Mouse (Mus musculus) megakaryocyte, adult 5-6 weeks (primary cell): ENCODE data around the gene Cecr2. TPM values are rescaled to one million over a fixed set of nuclear protein-coding genes. Genes with fewer than 3 reads are reported as not detected.
"Not testable (repeated sequence)": the region's sequence is repeated elsewhere in the genome, so short reads cannot be mapped to it uniquely, and the experiment has no call there.

Source experiments
- ATAC-seq: 2 replicates; pipeline ENCODE4 v1.8.0; 2016; ENCODE audit warnings: mild to moderate bottlenecking, inconsistent platforms; ENCODE audit not compliant: poor library complexity, severe bottlenecking
- total RNA-seq, 2 experiments: library from RNA; stranded (forward) in 1 of 2; stranded (reverse) in 1 of 2; fragments of 153-499, 151-499 nt in 1 of 2; fragments of 221-1000, 200-1000 nt in 1 of 2; gene quantifications; 2 replicates each; pipeline versions ENCODE4 v1.2.3 to v1.2.4; 2015 to 2017

Cecr2 gene
- total RNA-seq (2015) (0.25 and 0.55 TPM in 2 replicates), total RNA-seq (2017) (1.7 and 2.4 TPM in 2 replicates)

DNA sequence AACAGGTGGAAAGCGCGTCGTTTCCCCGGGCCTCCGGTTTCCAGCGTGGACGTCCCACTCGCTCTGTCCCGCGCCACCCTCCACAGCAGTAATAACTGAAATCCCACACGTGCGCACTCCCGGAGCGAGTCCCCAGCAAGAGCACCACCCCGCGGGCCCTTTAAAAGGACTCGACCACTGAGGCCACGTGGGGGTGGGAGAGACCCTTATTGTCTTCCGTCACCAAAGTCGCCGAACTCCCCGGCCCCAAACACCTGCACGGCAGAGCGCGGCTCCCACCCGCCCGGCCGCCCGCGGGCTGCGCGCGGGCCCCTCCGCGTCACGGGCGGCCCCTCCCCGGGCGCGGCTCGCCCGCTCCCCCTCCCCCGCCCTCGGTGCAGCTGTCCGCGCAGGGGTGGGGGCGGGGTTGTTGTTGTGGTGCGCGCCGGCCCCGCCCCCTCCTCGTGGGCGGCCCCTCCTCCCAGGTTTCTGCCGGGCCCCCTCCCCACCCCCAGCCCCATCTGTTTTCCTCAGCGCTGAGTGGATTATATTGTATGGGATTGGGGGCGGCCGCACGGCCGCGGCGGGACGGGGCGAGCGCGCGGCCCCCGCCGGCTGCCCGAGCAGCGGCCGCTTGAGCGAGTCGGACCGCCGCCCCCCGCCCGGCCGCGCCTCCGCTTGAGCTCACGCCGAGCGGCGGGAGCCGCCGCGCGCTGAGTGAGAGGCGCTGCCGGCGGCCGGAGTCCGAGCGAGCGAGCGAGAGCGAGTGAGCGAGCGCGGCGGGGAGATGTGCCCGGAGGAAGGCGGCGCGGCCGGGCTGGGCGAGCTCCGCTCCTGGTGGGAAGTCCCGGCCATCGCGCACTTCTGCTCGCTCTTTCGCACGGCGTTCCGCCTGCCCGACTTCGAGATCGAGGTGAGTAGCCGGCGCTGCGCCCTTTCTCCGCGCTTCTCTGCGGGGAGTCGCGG, at the start of gene Cecr2:
Gene Cecr2 (plus strand): TSS at position 554 of the 945 bp plus-strand sequence.
- ATAC-seq, result peak; percentile 54; the same call in 1 of the 2 replicates

DNA sequence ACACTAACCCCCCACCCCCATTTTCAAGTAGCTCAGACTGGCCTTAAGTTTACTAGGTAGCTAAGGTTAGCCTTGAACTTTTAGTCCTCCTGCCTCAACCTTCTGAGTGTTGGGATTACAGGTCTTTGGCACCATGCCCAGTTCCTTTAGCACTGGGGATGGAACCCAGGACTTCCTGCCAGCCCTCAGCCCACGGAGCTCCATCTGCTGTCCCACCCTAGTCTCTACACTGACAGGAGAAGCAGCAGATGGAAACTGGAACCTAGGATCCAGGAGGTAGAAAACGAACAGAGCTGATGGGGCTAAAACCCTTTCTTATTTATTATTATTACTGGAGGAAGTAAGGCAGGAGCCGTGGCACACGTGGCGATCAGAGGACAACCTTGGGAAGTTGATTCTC, 48.6 kb upstream of the Cecr2 start:
- ATAC-seq, result no peak

DNA sequence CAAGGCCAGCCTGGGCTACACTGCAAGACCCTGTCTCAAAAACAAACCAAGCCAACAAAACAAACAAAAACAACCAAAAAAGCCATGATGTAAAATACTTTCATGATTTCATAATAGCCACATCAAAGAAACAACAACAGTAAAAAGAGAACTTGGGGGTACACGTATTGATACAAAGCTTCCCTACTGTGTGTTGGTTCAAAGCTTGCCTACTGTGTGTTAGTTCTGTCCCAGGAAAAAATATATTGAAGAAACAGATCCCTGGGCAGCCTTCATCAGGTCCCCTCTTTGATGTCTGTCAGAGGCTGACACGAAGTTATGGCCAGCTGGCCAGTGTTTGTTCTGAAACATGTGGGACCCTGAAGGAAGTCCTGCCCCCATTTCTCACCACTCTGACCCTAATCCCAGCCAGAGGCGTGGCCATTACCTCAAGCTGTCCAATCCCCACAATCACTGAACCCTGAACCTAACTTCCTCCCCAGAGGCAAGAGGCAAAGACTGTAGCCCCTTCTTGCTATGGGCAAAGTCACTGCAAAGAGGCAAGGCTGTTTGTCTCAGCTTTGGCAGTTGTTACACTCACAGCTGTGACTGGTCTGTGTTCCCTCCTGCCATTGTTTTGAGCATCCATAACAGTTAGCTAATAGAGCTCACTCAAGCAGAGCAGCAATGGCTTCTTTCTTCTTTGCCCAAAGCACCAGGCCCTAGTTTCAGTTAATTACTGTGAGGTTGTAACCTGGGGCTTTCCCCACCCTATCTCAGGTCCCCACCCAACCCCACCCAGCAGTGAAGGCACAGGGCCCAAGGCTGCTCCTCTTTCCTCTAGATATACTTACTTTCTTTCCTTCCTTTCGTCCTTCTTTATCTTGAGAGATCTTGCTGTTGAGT, 47.4 kb upstream of the Cecr2 start:
- ATAC-seq, result no peak

DNA sequence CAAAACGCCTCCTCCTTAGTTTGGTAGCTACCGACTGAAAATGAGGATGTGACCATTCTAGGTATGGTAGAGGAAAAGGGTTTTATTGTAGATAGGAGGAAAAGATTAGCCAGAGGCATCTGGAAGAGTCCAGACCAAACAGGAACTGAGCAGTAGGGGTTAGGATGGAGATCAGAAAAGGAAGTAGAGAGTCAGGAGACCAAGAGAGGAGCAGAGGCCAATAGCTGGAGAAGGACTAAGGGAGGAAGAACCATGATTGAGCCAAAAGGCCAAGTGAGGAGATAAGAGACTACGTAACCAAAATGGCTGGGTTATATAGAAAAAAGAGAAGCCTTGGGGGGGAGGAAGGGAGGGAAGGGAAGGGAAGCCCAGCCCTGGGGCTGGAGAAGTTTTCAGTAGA, 46.0 kb upstream of the Cecr2 start:
- peak; percentile 64 for ATAC-seq

DNA sequence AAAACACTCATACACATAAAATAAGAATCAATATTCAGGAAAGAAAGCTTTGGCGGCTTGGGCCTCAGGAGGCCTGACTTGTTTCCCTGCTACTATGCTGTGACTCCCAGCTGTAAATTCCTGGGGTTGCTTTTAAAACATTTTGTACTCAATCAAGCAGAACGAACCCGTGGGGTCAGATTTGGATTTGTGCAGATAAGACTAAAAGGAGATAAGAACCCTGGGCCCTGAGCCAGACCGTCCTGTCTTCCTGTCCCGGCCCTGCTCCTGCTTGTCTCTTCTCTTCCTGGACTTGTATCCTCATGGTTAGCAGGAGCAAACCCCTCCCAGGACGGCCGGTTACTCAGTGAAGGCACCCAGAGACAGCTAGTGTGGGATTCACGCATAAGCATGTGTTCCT, 41.1 kb upstream of the Cecr2 start:
- no peak for ATAC-seq

DNA sequence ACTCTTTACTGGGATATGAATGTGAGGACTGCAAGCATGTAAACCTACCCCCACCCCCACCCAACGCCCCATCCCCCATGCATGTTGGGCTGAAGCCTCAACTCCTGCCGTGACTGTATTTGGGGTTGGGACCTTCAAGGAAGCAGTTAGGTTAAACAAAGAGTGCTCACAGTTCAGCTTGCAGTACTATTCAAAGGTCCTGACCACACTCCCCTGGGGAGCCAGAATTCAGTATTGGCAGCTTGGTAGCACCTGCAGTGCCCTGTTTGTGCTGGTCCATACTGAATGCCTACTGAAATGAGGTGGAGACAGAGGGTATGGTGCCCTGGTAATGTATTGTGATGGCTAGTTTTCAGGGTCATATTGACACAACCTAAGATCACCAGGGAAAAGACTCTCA, 39.1 kb upstream of the Cecr2 start:
- ATAC-seq, result no peak

DNA sequence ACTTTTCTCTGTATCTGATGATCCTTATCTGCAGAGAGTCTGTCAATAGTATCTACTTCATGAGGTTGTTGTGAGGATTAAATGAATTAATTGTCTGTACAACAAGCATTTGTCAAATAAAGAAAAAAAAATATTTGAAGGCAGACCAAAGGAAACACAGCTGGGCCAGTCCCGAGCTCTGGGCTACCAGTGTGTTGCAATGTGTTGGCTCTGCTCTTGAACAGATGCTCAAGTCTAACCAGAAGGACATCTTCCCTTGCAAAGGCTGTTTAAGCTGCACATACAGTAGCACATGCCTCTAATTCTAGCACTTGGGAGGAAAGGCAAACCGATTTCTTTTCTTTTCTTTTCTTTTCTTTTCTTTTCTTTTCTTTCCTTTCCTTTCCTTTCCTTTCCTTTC, 37.2 kb upstream of the Cecr2 start:
- no peak for ATAC-seq

DNA sequence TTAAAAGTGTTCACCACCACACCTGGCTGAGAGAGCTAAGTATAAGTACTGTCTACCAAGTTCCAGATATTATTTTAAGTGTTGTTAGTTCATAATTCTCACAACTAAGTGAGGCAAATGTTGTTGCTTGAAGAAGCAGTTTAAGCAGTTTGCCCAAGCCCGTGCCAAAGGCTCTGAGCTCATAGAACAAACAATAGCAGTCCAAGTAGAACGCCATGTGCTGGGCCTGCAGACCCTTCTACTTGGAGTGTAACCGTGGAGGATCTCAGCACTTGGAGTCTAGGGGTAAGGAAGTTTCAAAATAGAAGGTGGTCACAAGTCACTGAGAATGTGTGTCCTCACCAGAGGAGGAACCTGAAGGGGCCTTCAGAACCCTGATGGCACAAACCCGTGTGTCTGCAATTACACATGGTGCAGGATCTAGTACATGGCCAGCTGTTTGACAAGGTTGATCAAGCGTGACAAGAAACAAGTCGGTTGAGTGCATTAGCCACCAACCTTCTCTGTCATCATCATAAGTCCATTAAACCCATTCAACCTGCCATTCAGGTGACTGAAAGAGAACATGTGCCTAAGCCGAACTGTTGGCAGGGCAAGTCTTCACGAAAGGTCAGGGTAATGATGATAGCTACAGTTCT, 30.7 kb upstream of the Cecr2 start:
- no peak for ATAC-seq

DNA sequence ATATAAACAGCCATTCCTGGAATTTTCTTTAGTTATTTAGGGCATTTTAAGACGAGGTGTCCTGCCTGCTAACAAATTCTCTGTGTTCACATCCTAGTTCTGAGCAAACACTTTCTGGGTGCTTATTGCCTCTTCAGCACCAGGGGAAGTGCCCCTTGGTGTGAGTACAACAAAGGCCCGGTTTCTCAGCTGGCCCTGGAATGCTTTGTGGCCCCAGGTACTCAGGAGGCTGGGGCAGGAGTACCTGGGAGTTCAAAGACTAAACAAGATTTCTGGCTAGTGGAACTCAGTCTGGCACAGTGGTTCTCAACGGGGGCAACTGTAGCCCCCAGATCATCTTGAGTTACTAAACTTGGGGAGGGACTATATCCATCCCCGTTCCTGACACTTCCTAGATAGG, 26.6 kb upstream of the Cecr2 start:
- ATAC-seq, result no peak

DNA sequence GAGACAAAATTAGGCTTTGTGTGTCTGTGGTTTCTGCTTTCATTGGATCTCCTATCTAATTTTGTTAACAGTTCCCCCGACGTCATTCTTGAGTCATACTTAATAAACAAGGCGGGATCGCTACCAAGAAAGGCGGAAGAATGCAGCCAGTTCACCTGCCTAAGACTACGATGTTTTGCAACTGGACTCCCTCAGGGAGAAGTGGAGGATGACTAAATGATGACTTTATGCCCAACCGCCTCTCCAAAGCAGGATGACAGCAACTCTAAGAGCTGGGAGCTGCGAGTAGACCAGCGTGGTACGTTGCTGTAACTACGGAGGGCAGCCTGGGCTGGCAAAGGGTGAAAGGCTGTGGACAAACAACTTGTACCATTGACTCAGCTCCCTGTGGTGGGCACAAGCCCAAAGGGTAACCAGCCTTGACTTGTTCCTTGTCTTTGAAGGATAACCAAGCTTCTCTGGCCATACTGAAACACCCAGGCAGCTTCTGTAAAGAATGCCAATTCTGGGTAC, 24.2 kb upstream of the Cecr2 start:
- ATAC-seq, result no peak

DNA sequence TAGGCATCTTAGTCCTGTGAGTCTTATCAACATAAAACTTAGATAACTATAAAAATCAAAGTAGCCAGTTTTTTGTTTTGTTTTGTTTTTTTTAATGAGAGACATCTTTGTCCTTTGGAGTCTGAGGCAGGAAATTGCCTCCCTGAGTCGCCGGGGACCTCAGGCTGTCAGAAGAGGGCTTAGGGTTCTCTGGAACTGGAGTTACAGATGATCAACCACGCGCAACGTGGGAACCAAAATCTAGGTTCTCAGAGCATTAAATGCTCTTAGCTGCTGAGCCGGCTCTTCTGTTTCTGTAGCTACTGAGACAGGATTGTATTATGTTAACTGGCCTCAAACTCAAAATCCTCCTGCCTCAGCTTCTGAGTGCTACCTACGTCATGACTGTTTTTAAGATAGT, 22.4 kb upstream of the Cecr2 start:
- no peak for ATAC-seq

DNA sequence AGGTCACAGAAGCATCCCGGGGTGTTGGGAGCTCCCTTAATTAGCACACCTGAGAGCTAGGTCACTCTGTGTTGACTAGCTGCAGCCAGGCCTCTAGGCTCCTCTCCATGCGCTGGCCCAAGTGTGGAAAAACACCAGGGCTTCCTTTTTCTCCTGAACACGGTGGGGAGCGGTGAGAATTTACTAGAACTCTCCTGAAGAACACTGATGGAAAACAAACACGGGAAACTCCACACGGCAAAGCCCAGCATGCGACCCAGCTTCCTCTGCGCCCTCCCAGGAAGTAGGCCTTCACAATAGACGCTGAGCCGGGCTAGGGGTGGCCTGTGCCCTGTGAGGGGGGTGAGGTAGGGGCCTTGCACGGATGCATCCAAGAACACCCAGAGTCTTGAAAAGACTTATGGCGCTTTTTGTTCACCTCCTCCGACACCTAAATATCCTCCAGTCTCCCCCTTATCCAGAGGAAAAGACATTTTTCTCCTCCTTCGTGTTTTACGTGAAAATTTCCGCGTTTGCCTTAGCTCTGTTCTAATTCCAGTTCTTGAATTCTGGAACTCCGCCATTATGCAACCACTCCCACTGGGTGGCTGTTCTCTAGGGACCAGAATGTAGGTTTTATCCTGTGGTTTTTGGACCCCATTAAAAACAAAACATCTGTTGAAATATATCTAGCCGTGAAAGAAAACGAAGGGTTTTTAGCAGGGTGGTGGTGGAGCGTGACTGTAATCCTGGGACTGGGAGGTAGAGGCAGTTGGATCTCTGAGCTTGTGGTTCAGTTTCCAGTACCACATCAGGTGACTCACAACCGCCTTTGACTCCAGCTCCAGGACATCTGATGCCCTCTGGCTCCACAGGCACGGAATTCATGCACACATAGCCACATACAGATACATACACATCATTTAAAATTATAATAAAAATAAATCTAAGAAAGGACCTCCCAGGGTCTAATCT, 21.5 kb upstream of the Cecr2 start:
- no peak for ATAC-seq

DNA sequence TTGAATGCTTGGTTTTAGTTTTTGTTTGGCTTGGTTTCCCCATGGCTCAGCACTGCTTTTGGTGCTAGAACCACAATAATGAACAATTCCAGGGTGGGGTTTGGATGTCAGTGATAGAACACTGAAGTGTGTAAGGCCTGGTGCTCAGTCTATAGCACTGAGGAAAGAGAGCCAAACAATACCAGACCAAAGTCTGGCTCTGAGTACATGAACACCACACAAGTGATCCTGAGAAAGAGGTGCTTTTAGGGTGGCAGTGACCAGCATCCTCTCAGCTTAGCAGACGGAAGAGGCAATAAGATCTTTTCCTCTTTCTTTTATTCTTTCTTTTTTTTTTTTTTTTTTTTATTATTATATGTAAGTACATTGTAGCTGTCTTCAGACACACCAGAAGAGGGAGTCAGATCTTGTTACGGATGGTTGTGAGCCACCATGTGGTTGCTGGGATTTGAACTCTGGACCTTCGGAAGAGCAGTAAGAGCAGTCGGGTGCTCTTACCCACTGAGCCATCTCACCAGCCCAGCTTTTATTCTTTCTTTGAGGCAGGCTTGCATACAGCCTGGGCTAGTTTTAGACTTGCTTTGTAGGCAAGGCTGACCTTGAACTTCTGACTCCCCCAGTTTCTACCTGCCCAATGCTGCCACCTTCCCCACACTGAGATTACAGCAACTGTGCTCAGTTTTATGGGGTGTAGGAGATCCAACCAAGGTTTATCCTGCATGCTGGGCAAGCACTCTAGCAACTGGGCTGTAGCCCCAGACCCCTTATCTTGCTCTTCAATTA, 18.7 kb upstream of the Cecr2 start:
- ATAC-seq, result not testable (repeated sequence)

DNA sequence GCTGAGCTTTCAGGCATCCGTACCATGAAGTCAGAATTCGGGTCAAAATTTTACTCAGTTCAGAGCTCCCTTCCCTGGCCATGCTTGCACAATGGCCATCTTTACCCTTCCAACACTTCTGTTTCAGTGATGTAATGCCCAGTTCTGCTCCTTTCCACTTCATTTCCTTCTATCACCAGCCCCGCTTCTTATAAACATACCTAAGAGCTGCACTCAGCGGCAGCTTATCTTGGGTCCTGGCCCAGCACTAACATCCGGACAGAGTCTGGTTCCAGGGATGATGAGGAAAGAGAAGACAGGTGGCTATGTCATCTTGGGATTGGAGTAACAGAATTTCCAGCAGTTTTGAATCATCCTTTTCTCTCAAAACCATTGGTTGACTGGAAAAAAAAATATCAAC, 18.0 kb upstream of the Cecr2 start:
- no peak for ATAC-seq

DNA sequence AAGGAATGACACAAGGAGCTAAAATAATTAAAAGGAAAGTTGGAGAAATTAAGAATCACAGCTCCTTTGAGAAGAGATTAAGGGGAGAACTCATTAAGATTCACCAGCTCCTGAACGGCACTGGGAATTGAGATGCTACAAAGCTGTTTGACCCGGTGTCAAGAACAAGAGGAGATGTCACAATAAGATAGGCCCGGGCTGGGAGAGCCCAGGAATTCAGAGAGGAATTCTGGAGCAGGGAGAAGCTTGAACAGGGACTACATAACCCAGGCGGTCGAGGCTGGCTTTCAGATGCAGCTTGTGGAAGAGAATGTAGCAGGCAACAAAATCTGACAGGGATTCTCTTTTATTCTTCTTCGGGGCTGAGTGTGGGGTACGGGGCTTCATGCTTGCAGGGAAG, 13.5 kb upstream of the Cecr2 start:
- ATAC-seq, result no peak

DNA sequence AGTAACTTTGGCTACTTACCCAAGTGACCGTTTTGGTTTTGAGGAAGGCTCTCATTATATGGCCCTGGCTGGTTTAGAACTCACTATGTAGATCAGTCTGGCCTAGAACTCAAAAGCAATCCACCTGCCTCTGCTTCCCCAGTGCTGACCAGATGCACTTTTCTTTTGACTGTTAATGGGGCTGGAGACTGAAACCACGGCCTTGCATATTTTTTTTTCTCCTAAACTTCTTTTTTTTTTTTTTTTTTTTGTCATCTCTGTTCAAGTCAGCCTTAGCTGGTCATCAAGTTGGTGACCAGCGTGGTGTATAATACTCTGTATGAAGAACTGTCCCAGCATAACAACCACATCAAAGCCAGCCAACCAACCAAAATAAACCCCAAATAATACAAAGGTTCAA, 10.5 kb upstream of the Cecr2 start:
- ATAC-seq, result no peak

DNA sequence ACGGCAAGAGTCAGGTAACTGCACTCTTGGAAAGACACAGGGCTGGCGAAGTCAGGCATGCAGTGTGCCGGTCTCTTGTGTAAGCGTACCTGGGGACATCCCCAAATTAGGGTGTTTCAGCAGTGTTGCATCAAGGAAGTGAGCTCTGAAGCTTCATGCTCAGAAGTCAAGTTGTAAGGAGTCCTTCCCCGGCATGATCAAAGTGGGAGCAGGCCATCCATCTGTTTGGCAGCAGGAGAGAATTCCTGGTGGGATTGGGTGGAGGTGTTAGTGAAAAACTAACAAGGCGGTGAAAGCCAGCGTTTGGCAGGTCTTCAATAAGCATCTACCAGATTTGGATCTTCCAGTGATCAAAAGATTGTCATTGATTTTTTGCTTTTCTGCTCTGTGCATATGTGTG, 7.3 kb upstream of the Cecr2 start:
- no peak for ATAC-seq

DNA sequence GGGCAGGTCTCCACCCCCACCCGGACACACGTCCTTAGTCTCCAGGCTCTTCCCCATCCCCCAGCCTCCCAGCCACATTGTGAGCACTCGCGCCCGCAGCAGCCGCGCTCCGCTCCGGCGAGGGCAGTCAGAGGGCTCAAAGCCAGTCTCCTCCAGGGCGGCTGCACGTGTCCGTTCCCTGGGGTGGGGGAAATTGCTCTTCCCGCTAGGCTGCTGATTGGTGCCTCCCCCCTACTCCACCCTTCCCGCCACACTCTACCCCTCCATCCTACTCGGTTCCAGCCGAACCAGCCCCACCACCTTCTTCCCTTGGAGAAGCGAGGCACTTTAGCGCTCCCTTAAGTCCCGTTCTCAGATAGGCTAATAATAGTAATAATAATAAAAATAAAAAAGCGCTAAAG, 754 bp upstream of the Cecr2 start:
- ATAC-seq, result peak; percentile 43; the same call in 1 of the 2 replicates
